Mouse (Mus musculus) heart, embryonic 10.5 days (tissue): ENCODE measurements around the gene Ocel1. TPM values are rescaled to one million over a fixed set of nuclear protein-coding genes. Genes with fewer than 3 reads are reported as not detected.
A peak's percentile ranks its signal among the peaks of the same experiment; 100 is the strongest.

ENCODE experiments used
- DNase-seq: peaks from one replicate; pipeline ENCODE4 v3.0.0-alpha.2; 2017; ENCODE audit warnings: low spot score
- H3K27ac ChIP-seq: fragments of 300-500 bp; sonication (generic); 2 replicates; pipeline ENCODE4 v1.5.1; 2016; ENCODE audit warnings: mild to moderate bottlenecking
- H3K27me3 ChIP-seq: fragments of 300-500 bp; sonication (generic); 2 replicates; pipeline ENCODE4 v1.6.1; 2016; ENCODE audit warnings: mild to moderate bottlenecking; ENCODE audit not compliant: poor library complexity, insufficient read depth, severe bottlenecking
- H3K36me3 ChIP-seq: fragments of 300-500 bp; sonication (generic); 2 replicates; pipeline ENCODE4 v1.6.1; 2016; ENCODE audit warnings: mild to moderate bottlenecking, moderate library complexity
- H3K4me1 ChIP-seq: fragments of 300-500 bp; sonication (generic); 2 replicates; pipeline ENCODE4 v1.6.1; 2016; ENCODE audit warnings: mild to moderate bottlenecking
- H3K4me3 ChIP-seq: fragments of 300-500 bp; sonication (generic); 2 replicates; pipeline ENCODE4 v1.5.1; 2016; ENCODE audit warnings: mild to moderate bottlenecking, moderate library complexity
- H3K9me3 ChIP-seq: fragments of 300-500 bp; sonication (generic); 2 replicates; pipeline ENCODE4 v1.6.1; 2016; ENCODE audit warnings: mild to moderate bottlenecking, moderate library complexity
- WGBS: fragments of 180-500 bp; shearing (Covaris S2); methylation state at CpG from one replicate; pipeline ENCODE4 v1.1.7; 2016; 5-methylcytosine and 5-hydroxymethylcytosine counted together
- polyA plus RNA-seq: library from polyadenylated mRNA; unstranded; fragments of >200 nt; fragmentation: Nextera tagmentation; extraction: Ambion mirVana; gene quantifications from 2 replicates; pipeline ENCODE4 v1.2.1, GENCODE M21; 2016

The Ocel1 gene
- polyA plus RNA-seq, 1 experiment from 2014 or later, result 4.2 TPM

DNA sequence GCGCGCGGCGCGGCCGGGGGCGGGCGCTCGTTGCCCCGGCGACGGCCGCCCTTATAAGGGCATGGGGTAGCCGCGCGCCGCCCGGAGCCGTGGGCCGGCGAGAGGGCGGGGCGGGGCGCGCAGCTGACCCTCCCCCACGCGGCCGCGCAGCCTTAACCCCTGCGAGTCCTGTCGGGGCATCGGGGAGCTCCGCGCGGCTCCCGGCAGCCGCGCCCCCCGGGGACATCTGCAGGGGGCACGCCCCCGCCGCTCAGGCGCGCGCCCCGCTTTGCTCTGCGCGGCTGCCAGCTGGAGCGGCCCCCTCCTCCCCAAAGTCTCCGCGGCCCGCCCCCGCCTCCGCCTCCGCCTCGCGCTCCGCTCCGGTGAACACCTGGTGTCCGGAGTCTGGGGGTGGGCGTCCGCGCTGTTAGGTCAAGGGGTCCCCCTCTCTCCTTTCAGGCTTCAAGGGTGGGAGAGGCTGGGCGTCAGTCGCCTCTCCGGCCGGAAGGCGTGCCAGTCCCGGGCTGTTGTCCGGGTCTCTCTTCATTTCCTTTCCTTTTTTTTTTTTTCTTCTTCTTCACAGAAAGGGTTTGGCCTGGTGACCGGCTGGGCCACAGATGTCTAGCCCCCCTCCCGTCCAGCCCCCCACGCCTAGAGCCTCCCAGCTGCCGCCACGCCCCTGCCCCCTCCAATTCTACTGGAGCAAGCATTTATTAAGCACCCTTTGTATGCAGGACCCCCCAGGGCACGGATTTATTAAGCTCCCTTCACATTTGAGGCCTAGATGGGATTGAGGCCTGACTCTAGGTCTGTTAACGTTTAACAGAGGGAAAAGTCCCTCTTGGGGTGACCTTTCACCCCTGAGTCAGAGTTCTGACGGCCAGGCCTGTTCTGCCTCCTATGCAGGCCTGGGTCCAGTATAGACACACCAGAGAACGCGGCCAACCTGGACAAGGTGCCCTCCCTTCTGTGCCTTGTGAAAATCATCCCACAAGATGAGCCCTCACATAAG, 11.2 kb downstream of the Ocel1 start:
- Histone ChIP-seq H3K4me1 (peaks cover 44% of the 10 kb centered on the region), H3K36me3 (peaks cover 22% of the 10 kb centered on the region), H3K4me3 (peak overlapping the region; percentile 86), H3K27me3 (no peaks in the 10 kb centered on the region), H3K27ac (peak overlapping the region; percentile 98), H3K9me3 (no peaks in the 10 kb centered on the region)
- 6% methylated on average over 57 of the region's 80 CpGs for WGBS
- peak; percentile 93 for DNase-seq

- no peak for DNase-seq
- no peaks in the 10 kb centered on the region for H3K9me3 ChIP-seq
- H3K4me1 ChIP-seq, result peaks cover 42% of the 10 kb centered on the region
- peak overlapping the region; percentile 98 for H3K27ac ChIP-seq
- 30% methylated on average over 12 of the region's 12 CpGs for WGBS
- H3K27me3 ChIP-seq, result no peaks in the 10 kb centered on the region
- H3K4me3 ChIP-seq, result no peak overlapping the region
- peaks cover 10% of the 10 kb centered on the region for H3K36me3 ChIP-seq
Observed at GRCm38 (mm10) chr8:71383396-71383795, 12.3 kb downstream of the Ocel1 start.

- Histone ChIP-seq H3K9me3 (no peaks in the 10 kb centered on the region), H3K27ac (peak overlapping the region; percentile 98; the same call in 1 of the 2 replicates), H3K27me3 (no peaks in the 10 kb centered on the region), H3K4me1 (peaks cover 37% of the 10 kb centered on the region), H3K4me3 (no peak overlapping the region), H3K36me3 (peaks cover 6% of the 10 kb centered on the region)
- 64% methylated on average over 3 of the region's 3 CpGs for whole genome bisulfite sequencing
- no peak for DNase-seq
Observed at GRCm38 (mm10) chr8:71383860-71384259, 12.8 kb downstream of the Ocel1 start.

DNA sequence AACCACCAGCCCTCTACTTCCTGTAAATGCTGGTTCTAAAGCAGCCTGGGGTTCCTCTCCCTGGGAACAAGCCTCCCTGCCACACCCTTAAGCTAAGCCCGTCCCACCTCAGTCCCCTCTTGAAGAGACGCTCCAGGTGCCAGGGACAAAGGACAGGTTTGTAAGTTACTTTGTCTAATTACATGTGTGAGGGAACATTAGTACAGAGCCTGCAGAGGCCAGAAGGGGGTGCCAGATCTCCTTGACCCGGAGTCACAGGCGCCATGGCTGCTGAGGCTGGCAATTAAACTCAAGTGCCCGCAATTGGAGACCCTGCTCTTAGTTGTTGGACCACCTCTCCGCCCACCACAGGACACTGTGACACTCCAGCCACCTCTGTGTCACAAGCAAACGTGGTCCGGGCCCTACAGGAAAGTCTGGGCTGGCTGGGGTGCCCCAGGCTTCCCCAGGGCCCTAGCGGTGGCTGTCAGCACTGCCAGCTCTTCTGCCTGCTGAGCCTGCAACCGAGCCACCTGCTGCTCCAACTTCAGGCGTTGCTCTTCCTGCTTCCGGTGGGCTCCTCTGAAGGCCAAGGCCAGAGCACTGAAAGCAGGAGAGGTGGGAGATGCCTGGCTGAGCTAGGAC, 14.2 kb downstream of the Ocel1 start:
- whole genome bisulfite sequencing, result 67% methylated on average over 12 of the region's 12 CpGs
- no peak overlapping the region for H3K4me3 ChIP-seq
- H3K27me3 ChIP-seq, result no peaks in the 10 kb centered on the region
- no peaks in the 10 kb centered on the region for H3K9me3 ChIP-seq
- peaks cover 22% of the 10 kb centered on the region for H3K4me1 ChIP-seq
- H3K36me3 ChIP-seq, result no peaks in the 10 kb centered on the region
- no peak for DNase-seq
- peak overlapping the region; percentile 37; the same call in 1 of the 2 replicates for H3K27ac ChIP-seq

DNA sequence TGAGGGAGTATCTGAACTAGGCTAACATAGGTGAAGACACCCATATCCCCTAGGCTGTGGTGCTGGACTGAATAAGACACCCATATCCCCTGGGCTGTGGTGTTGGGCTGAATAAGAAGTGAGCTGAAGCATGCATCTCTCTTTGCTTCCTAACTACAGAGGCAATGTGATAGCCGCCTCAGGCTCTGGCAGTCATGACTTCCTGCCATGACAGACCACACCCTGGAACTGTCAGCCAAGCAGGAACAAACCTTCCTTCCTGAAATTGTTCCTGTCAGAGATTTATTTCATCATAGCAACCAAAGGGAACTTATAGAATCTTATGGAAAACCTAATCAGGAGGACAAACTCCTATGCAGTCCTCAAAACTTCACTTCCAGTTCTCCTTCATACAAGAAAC, 17.2 kb downstream of the Ocel1 start:
- Histone ChIP-seq H3K9me3 (no peaks in the 10 kb centered on the region), H3K4me1 (peaks cover 16% of the 10 kb centered on the region), H3K4me3 (no peak overlapping the region), H3K36me3 (no peaks in the 10 kb centered on the region), H3K27ac (no peak overlapping the region), H3K27me3 (no peaks in the 10 kb centered on the region)
- WGBS, result 47% methylated on average over 1 of the region's 1 CpGs
- DNase-seq, result no peak

GRCm38 (mm10) chr8:71391696-71392095, 20.6 kb downstream of the Ocel1 start:
- Histone ChIP-seq H3K27ac (no peak overlapping the region), H3K4me3 (no peak overlapping the region), H3K27me3 (peaks cover 5% of the 10 kb centered on the region; the same call in 1 of the 2 replicates), H3K4me1 (peaks cover 22% of the 10 kb centered on the region), H3K36me3 (no peaks in the 10 kb centered on the region), H3K9me3 (no peaks in the 10 kb centered on the region)
- WGBS, result 82% methylated on average over 2 of the region's 2 CpGs
- no peak for DNase-seq

DNA sequence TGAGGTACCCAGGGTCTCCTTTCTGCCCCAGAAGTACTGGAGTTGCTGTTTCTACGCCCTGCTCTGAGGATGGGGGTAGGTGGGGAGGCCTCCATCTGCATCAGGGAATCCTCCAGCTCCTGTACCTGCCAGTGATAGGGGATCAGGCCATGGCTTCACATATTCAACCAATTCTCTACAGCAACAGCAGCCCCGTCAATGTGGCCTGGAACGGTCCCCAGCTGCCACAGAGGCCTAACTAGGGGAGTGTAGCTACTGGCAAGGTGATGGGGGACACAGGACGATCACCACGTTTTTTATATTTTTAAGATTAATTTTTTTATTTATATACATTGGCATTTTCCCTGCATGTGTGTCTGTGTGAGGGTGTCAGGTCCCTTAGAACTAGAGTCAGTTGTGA, 21.3 kb downstream of the Ocel1 start:
- H3K4me1 ChIP-seq, result peaks cover 27% of the 10 kb centered on the region
- H3K27ac ChIP-seq, result no peak overlapping the region
- 74% methylated on average over 5 of the region's 5 CpGs for WGBS

GRCm38 (mm10) chr8:71392871-71393270, 21.8 kb downstream of the Ocel1 start:
- Histone ChIP-seq H3K4me3 (peak overlapping the region; percentile 31), H3K36me3 (no peaks in the 10 kb centered on the region), H3K27me3 (peaks cover 5% of the 10 kb centered on the region; the same call in 1 of the 2 replicates), H3K27ac (no peak overlapping the region), H3K9me3 (no peaks in the 10 kb centered on the region), H3K4me1 (peaks cover 32% of the 10 kb centered on the region)
- DNase-seq, result no peak
- 14% methylated on average over 3 of the region's 3 CpGs for WGBS

More for the DNA sequence above, 21.3 kb downstream of the Ocel1 start:
- Histone ChIP-seq H3K9me3 (no peaks in the 10 kb centered on the region), H3K36me3 (no peaks in the 10 kb centered on the region), H3K4me3 (no peak overlapping the region), H3K27me3 (peaks cover 5% of the 10 kb centered on the region; the same call in 1 of the 2 replicates)
- DNase-seq, result no peak

- H3K9me3 ChIP-seq, result no peaks in the 10 kb centered on the region
- H3K27ac ChIP-seq, result peak overlapping the region; percentile 85; the same call in 1 of the 2 replicates
- H3K36me3 ChIP-seq, result peaks cover 12% of the 10 kb centered on the region
- H3K27me3 ChIP-seq, result peaks cover 5% of the 10 kb centered on the region; the same call in 1 of the 2 replicates
- H3K4me3 ChIP-seq, result no peak overlapping the region
- 71% methylated on average over 7 of the region's 7 CpGs for WGBS
- no peak for DNase-seq
- peaks cover 32% of the 10 kb centered on the region for H3K4me1 ChIP-seq
Observed at GRCm38 (mm10) chr8:71394481-71394880, 23.4 kb downstream of the Ocel1 start.

DNA sequence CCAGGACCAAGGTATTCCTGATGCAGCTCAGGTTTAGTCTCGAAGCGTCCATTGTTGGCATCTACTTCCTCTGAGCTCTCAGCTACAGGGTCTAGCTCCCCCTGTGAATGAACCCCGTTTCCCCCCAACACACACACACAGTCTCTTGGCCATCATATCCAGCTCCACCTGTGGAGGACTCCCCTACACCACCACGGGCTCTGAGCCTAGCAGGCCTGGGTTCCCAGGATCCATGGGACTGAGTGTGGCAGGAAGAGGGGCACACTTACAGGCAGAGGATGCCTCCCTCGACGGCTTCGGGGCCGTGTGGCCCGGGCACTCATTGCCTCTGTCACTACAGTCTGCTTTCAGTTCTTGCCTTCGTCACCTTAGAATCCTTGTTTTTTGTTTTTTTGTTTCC, 24.0 kb downstream of the Ocel1 start:
- Histone ChIP-seq H3K9me3 (no peaks in the 10 kb centered on the region), H3K4me1 (peaks cover 32% of the 10 kb centered on the region), H3K4me3 (no peak overlapping the region), H3K36me3 (peaks cover 17% of the 10 kb centered on the region), H3K27ac (peak overlapping the region; percentile 85; the same call in 1 of the 2 replicates), H3K27me3 (peaks cover 5% of the 10 kb centered on the region; the same call in 1 of the 2 replicates)
- 78% methylated on average over 10 of the region's 10 CpGs for WGBS
- DNase-seq, result no peak

GRCm38 (mm10) chr8:71395629-71396028, 24.5 kb downstream of the Ocel1 start, which contains the start of gene Ushbp1:
Ushbp1 (minus strand) TSS chr8:71395802.
- 66% methylated on average over 9 of the region's 9 CpGs for WGBS

GRCm38 (mm10) chr8:71396639-71397305, 25.7 kb downstream of the Ocel1 start, which contains the start of gene Babam1:
Babam1 (plus strand) TSS chr8:71396861.
- H3K36me3 ChIP-seq, result peaks cover 25% of the 10 kb centered on the region
- 1% methylated on average over 34 of the region's 34 CpGs for WGBS
- H3K27ac ChIP-seq, result peak within 1 kb of the TSS; percentile 85
- peaks cover 5% of the 10 kb centered on the region; the same call in 1 of the 2 replicates for H3K27me3 ChIP-seq
- peak; percentile 97 for DNase-seq
- H3K9me3 ChIP-seq, result no peaks in the 10 kb centered on the region
- H3K4me1 ChIP-seq, result peaks cover 32% of the 10 kb centered on the region
- peak within 1 kb of the TSS; percentile 81 for H3K4me3 ChIP-seq

More at GRCm38 (mm10) chr8:71395629-71396028, 24.5 kb downstream of the Ocel1 start, which contains the start of gene Ushbp1:
- Histone ChIP-seq H3K4me3 (peak within 1 kb of the TSS; percentile 81), H3K27me3 (peaks cover 5% of the 10 kb centered on the region; the same call in 1 of the 2 replicates), H3K4me1 (peaks cover 32% of the 10 kb centered on the region), H3K27ac (peak within 1 kb of the TSS; percentile 85), H3K9me3 (no peaks in the 10 kb centered on the region), H3K36me3 (peaks cover 21% of the 10 kb centered on the region)
- DNase-seq, result no peak
